Mouse (Mus musculus) lung, postnatal 10 days (tissue): Measurements from ENCODE around the gene Pigf.

Experiments
- DNase-seq: peaks from one replicate; pipeline ENCODE4 v3.0.0; 2021

The Pigf gene

GRCm38 (mm10) chr17:87024491-87025242 is 539 bp downstream of the Pigf start:
- DNase-seq, result no peak

GRCm38 (mm10) chr17:87019692-87020091 is 5.5 kb downstream of the Pigf start:
- no peak for DNase-seq

- DNase-seq, result no peak
Observed at GRCm38 (mm10) chr17:87011301-87012019, 13.7 kb downstream of the Pigf start.

- no peak for DNase-seq
Observed at GRCm38 (mm10) chr17:87008950-87009349, 16.3 kb downstream of the Pigf start.

- no peak for DNase-seq
Observed at GRCm38 (mm10) chr17:86997323-86997722, 27.9 kb downstream of the Pigf start.

GRCm38 (mm10) chr17:86991306-86991705 is 33.9 kb downstream of the Pigf start:
- DNase-seq, result peak; percentile 25

GRCm38 (mm10) chr17:86988601-86989184 is 36.5 kb downstream of the Pigf start:
- DNase-seq, result peak; percentile 74

- peak; percentile 23 for DNase-seq
Observed at GRCm38 (mm10) chr17:86988161-86988560, 37.0 kb downstream of the Pigf start.

- DNase-seq, result no peak
Observed at GRCm38 (mm10) chr17:86986449-86987138, 38.6 kb downstream of the Pigf start.

GRCm38 (mm10) chr17:86982497-86982896 is 42.7 kb downstream of the Pigf start:
- peak; percentile 16 for DNase-seq

- no peak for DNase-seq
Observed at GRCm38 (mm10) chr17:86981701-86982100, 43.5 kb downstream of the Pigf start.

GRCm38 (mm10) chr17:86981205-86981604 is 44.0 kb downstream of the Pigf start:
- no peak for DNase-seq

GRCm38 (mm10) chr17:86978496-86978895 is 46.7 kb downstream of the Pigf start:
- DNase-seq, result no peak

- no peak for DNase-seq
Observed at GRCm38 (mm10) chr17:86976387-86976786, 48.8 kb downstream of the Pigf start.

- DNase-seq, result no peak
Observed at GRCm38 (mm10) chr17:86973097-86973496, 52.1 kb downstream of the Pigf start.

GRCm38 (mm10) chr17:86971860-86972259 is 53.3 kb downstream of the Pigf start:
- no peak for DNase-seq

- no peak for DNase-seq
Observed at GRCm38 (mm10) chr17:86971036-86971435, 54.2 kb downstream of the Pigf start.

GRCm38 (mm10) chr17:86970026-86970750 is 55.0 kb downstream of the Pigf start:
- no peak for DNase-seq

GRCm38 (mm10) chr17:86969582-86969981 is 55.6 kb downstream of the Pigf start:
- DNase-seq, result peak; percentile 24

- no peak for DNase-seq
Observed at GRCm38 (mm10) chr17:86968581-86968980, 56.6 kb downstream of the Pigf start.

GRCm38 (mm10) chr17:86967536-86968525 is 57.4 kb downstream of the Pigf start:
- no peak for DNase-seq
